In genomic region chr12:91415112-91415511, GRCm38 (mm10) we compare ENCODE assay signal across 18 mouse cellular contexts. TPM values are rescaled to one million over a fixed set of nuclear protein-coding genes. Genes with fewer than 3 reads are reported as not detected.
DNase-seq lines count a peak whose midpoint lies in the region; TF ChIP-seq lines count a peak whose summit lies in the region.
"Had no signal": no experiment of that assay in that cellular context is flagged by ENCODE, and none has a peak within 500 bp of the region (broad histone marks: within the 10 kb centered on the region; RNA-seq: fewer than 3 reads in every experiment).

No protein-coding gene starts in this region.

- H3K27me3 ChIP-seq in E14TG2a.4 (ENCODE audit: insufficient read depth, low read length), result peaks cover 5% of the 10 kb centered on the region; the same call in 1 of the 2 replicates

- no peak for DNase-seq in layer of hippocampus, adult 2 months (ENCODE audit: low spot score in 2 of 2)
- DNase-seq in layer of hippocampus, adult 9-10 months (ENCODE audit: low spot score), result no peak
- peak; percentile 20 for DNase-seq in 416B (ENCODE audit: low read depth)
- peak; percentile 25 for DNase-seq in ZHBTc4 (ENCODE audit: low read depth, low spot score)
- no peak for DNase-seq in frontal cortex, postnatal 25 days (ENCODE audit: low spot score in 2 of 2)
- no peak for DNase-seq in adrenal gland, postnatal 14 days
- DNase-seq: adrenal gland, postnatal 25 days; cerebellum, adult 11-12 months; cerebellum, postnatal 25 days; embryo, embryonic 11 days; gastrocnemius, adult 2 months; heart, adult 18-20 months; kidney, adult 9 months; kidney, postnatal 4 days; midbrain, embryonic 14.5 days; right cerebral cortex, postnatal 14 days; spleen, adult 18-20 months had no signal

- TF ChIP-seq CTCF in layer of hippocampus, adult 2 months (conservative IDR thresholded peaks at IDR 0.05), result peak; percentile 28
- peak; percentile 28 for TF ChIP-seq CTCF in E14TG2a.4 (conservative IDR thresholded peaks at IDR 0.05; ENCODE audit: low read length)

- no peak overlapping the region for H3K4me3 ChIP-seq in layer of hippocampus, adult 2 months
- H3K4me3 ChIP-seq in E14TG2a.4 (replicated peaks; ENCODE audit: low read length), result no peak overlapping the region
- H3K4me3 ChIP-seq: gastrocnemius, adult 2 months had no signal

- no peaks in the 10 kb centered on the region for H3K9me3 ChIP-seq in E14TG2a.4 (ENCODE audit: low read length)

- no peaks in the 10 kb centered on the region for H3K4me1 ChIP-seq in E14TG2a.4 (replicated peaks; ENCODE audit: low read depth, low read length)

- H3K27ac ChIP-seq in layer of hippocampus, adult 2 months, result no peak overlapping the region
- H3K27ac ChIP-seq: gastrocnemius, adult 2 months had no signal

- no peaks in the 10 kb centered on the region for H3K36me3 ChIP-seq in E14TG2a.4 (ENCODE audit: insufficient read depth, low read length)

RNA-seq across cellular contexts. Expression of gene Tshr, which starts 30.7 kb away (rescaled TPM):
- total RNA-seq in layer of hippocampus, adult 2 months (2021), result under 1 TPM; 0.23 to 0.37 TPM
- 1.7 and 2.3 TPM in 2 replicates for total RNA-seq in adrenal gland, postnatal 14 days (2021)

RNA-seq across cellular contexts. Expression of gene Cep128, which starts 30.9 kb away (rescaled TPM):
- 1 to 10 TPM; 8.4 to 9.3 TPM for total RNA-seq in layer of hippocampus, adult 2 months (2021)
- total RNA-seq in adrenal gland, postnatal 14 days (2021), result 6.6 and 8.7 TPM in 2 replicates

Comparison
In these comparisons a context has a peak if more than half of its experiments do, and no peak if none do; other contexts are left out.
1. DNase-seq: peak in 416B (single experiment) and ZHBTc4 (single experiment); none in layer of hippocampus, adult 2 months (0 of 2), layer of hippocampus, adult 9-10 months (single experiment), frontal cortex, postnatal 25 days (0 of 2) and adrenal gland, postnatal 14 days (single experiment).